Mouse (Mus musculus) cerebellum, adult 2 months (tissue): ENCODE measurements around the gene Dhrs3.

Experiments
- CTCF ChIP-seq: fragments of 200-500 bp; IDR thresholded peaks from 2 replicates; pipeline ENCODE4 v1.5.1; 2011; ENCODE audit warnings: low read depth, mild to moderate bottlenecking, control low read depth, low read length, moderate library complexity, borderline replicate concordance; ENCODE audit not compliant: insufficient read depth
- POLR2A ChIP-seq: fragments of 200-500 bp; IDR thresholded peaks from 2 replicates; pipeline ENCODE4 v1.6.1; 2011; ENCODE audit warnings: low read length, control low read depth, borderline replicate concordance; ENCODE audit not compliant: insufficient read depth

DNA sequence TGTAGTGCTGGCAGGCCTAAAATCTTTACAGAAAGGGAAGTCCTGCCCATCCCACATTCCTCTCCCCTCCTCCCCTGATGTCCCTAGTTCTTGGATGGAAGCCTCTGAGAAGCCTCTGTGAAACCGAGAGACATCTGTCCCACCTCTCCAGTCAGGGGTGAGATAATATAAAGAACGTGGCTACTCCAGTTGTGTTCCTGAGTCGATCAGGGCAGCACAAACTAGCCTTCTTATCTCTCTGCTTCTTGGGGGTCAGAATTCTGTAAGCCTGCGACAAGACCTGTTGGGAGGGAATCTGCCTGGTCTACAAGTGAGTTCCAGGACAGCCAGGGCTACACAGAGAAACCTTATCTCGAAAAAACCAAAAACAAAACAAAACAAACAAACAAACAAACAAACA lies 50.6 kb downstream of the Dhrs3 start:
- TF ChIP-seq CTCF: no peak
- no peak for TF ChIP-seq POLR2A
